Mouse (Mus musculus) spleen, adult 2 months (tissue): Measurements from ENCODE around the gene Myzap.

ENCODE experiments used
- CTCF ChIP-seq: fragments of 200-500 bp; IDR thresholded peaks from 2 replicates; pipeline ENCODE4 v1.5.1; 2011; ENCODE audit warnings: mild to moderate bottlenecking, inconsistent platforms; ENCODE audit not compliant: insufficient read depth, insufficient read length, insufficient replicate concordance; ENCODE audit errors: extremely low read depth
- POLR2A ChIP-seq: fragments of 200-500 bp; IDR thresholded peaks from 2 replicates; pipeline ENCODE4 v1.6.1; 2011; ENCODE audit warnings: low read depth, low read length, inconsistent platforms

GRCm38 (mm10) chr9:71586408-71586807 is 5.8 kb downstream of the Myzap start:
- TF ChIP-seq POLR2A (no peak), CTCF (no peak)
